Mouse (Mus musculus): ENCODE measurements around the gene Msi2.

GRCm38 (mm10) chr11:88534331-88534929 is 183.9 kb downstream of the Msi2 start:
- TF ChIP-seq CTCF (IDR thresholded peaks at IDR 0.05; ENCODE audit: insufficient read depth, low read depth, low read length) = no peak
- no peak for TF ChIP-seq POLR2A (IDR thresholded peaks at IDR 0.05; ENCODE audit: insufficient read depth, low read depth, low read length)

All from olfactory bulb, adult 2 months (tissue).